Mouse (Mus musculus) myocyte (in vitro differentiated cells): ENCODE results near the gene Serinc5. TPM values are rescaled to one million over a fixed set of nuclear protein-coding genes. Genes with fewer than 3 reads are reported as not detected.

Source experiments
- H3K27me3 ChIP-seq: one replicate; pipeline ENCODE4 v1.6.1; 2011; ENCODE audit not compliant: control insufficient read depth, insufficient read depth, insufficient read length
- H3K36me3 ChIP-seq: one replicate; pipeline ENCODE4 v1.6.1; 2011; ENCODE audit not compliant: control insufficient read depth, insufficient read depth
- H3K4me2 ChIP-seq: one replicate; pipeline ENCODE4 v1.6.1; 2011; ENCODE audit warnings: low read depth, control low read depth
- H3K4me3 ChIP-seq: one replicate; pipeline ENCODE4 v1.5.1; 2011; ENCODE audit warnings: mild to moderate bottlenecking, control low read depth, moderate library complexity
- H3K79me2 ChIP-seq: one replicate; pipeline ENCODE4 v1.6.1; 2011; ENCODE audit not compliant: control insufficient read depth, insufficient read depth
- H3ac ChIP-seq: one replicate; pipeline ENCODE4 v1.6.1; 2011; ENCODE audit not compliant: control insufficient read depth, insufficient read length
- CEBPB ChIP-seq: IDR thresholded peaks from 2 replicates; pipeline ENCODE4 v1.6.1; 2011; ENCODE audit warnings: mild to moderate bottlenecking, moderate library complexity; ENCODE audit not compliant: poor library complexity, insufficient read depth, severe bottlenecking
- E2F4 ChIP-seq: IDR thresholded peaks from one replicate; pipeline ENCODE4 v1.6.1; 2011; ENCODE audit warnings: mild to moderate bottlenecking, control low read depth, moderate library complexity; ENCODE audit not compliant: insufficient read depth
- MAX ChIP-seq: IDR thresholded peaks from one replicate; pipeline ENCODE4 v1.6.1; 2011; ENCODE audit warnings: low read depth, mild to moderate bottlenecking, control low read depth
- MYOD1 ChIP-seq, 3 experiments: IDR thresholded peaks; one replicate each; pipeline ENCODE4 v1.6.1; 2011; ENCODE audit warnings: control low read depth in 2 of 3, low read depth in 2 of 3, mild to moderate bottlenecking in 2 of 3, moderate library complexity in 1 of 3; ENCODE audit not compliant: insufficient read length in 2 of 3, control insufficient read depth in 1 of 3
- MYOG ChIP-seq, 3 experiments: IDR thresholded peaks; one replicate each; pipeline ENCODE4 v1.6.1; 2011; ENCODE audit warnings: control low read depth in 2 of 3, low read depth in 2 of 3, mild to moderate bottlenecking in 2 of 3; ENCODE audit not compliant: insufficient read length in 2 of 3, control insufficient read depth in 1 of 3, insufficient read depth in 1 of 3
- POLR2A ChIP-seq: IDR thresholded peaks from one replicate; pipeline ENCODE4 v1.6.1; 2011; ENCODE audit warnings: low read depth, mild to moderate bottlenecking, control low read depth, moderate library complexity; ENCODE audit not compliant: insufficient read length
- POLR2AphosphoS2 ChIP-seq: IDR thresholded peaks from one replicate; pipeline ENCODE4 v1.6.1; 2011; ENCODE audit warnings: low read depth, control low read depth; ENCODE audit not compliant: insufficient read length
- REST ChIP-seq: IDR thresholded peaks from one replicate; pipeline ENCODE4 v1.6.1; 2011; ENCODE audit warnings: mild to moderate bottlenecking, control low read depth, moderate library complexity; ENCODE audit not compliant: insufficient read depth, insufficient read length
- SRF ChIP-seq: IDR thresholded peaks from one replicate; pipeline ENCODE4 v1.6.1; 2011; ENCODE audit warnings: low read depth; ENCODE audit not compliant: control insufficient read depth, insufficient read length
- TCF12 ChIP-seq: IDR thresholded peaks from one replicate; pipeline ENCODE4 v1.6.1; 2011; ENCODE audit warnings: mild to moderate bottlenecking, control low read depth; ENCODE audit not compliant: poor library complexity, insufficient read depth, severe bottlenecking
- TCF3 ChIP-seq: IDR thresholded peaks from one replicate; pipeline ENCODE4 v1.6.1; 2011; ENCODE audit warnings: low read depth, control low read depth; ENCODE audit not compliant: insufficient read length
- USF1 ChIP-seq: IDR thresholded peaks from one replicate; pipeline ENCODE4 v1.6.1; 2011; ENCODE audit warnings: low read depth, mild to moderate bottlenecking, control low read depth, moderate library complexity
- polyA plus RNA-seq: library from polyadenylated mRNA; unstranded; fragments of >200 nt; fragmentation: generic; extraction: Trizol; gene quantifications from one replicate; pipeline ENCODE4 v1.2.1, GENCODE M21; 2012; ENCODE audit warnings: missing spikeins

Gene Serinc5
- polyA plus RNA-seq, 1 experiment: 5.4 TPM

DNA sequence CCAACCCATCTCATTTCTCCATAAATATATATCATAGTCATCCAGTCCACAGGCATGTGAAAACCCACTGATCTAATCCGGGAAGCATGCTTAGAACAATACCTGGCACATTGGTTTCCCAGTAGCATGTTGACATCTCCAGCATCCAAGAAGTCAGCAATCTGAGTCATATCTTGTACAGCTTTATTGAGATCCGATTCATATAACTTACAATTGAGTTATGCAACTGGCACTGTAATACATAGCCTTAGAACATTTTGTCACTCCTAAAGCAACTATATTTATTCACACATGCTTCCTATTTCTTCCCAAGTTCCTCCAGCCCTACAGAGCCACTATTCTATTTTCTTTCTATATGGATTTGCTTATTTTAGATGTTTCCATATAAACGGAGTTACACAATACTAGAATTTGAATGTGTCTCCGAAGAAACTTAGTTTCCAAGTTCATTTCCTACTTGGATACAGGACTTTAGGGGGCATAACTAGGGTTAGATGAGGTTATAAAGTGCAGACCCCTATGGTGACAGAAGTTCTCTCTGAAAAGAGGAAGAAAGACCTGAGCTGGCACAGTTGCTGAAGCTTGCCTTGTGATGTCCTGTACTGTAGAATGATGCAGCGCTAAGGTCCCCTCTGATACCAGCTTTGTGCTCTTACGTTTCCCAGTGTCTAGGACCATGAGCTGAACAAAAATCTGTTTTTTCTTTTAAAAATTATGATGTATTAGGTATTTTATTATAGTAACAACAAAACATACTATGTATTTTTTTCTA, 57.5 kb downstream of the Serinc5 start:
- H3ac ChIP-seq: no peak overlapping the region
- H3K27me3 ChIP-seq: no peaks in the 10 kb centered on the region
- no peak overlapping the region for H3K4me2 ChIP-seq
- no peaks in the 10 kb centered on the region for H3K79me2 ChIP-seq
- no peak overlapping the region for H3K4me3 ChIP-seq
- TF ChIP-seq POLR2AphosphoS2 (no peak), POLR2A (no peak), MYOD1 (IDR thresholded peaks at IDR 0.05; ENCODE audit: control insufficient read depth in 1 of 3, insufficient read length in 2 of 3, low read depth in 2 of 3) (no peak), TCF3 (no peak), TCF12 (no peak), MAX (no peak), MYOG (IDR thresholded peaks at IDR 0.05; ENCODE audit: control insufficient read depth in 1 of 3, insufficient read depth in 1 of 3, insufficient read length in 2 of 3, low read depth in 2 of 3) (no peak), SRF (no peak), REST (no peak), E2F4 (no peak), USF1 (no peak)
- no peaks in the 10 kb centered on the region for H3K36me3 ChIP-seq

DNA sequence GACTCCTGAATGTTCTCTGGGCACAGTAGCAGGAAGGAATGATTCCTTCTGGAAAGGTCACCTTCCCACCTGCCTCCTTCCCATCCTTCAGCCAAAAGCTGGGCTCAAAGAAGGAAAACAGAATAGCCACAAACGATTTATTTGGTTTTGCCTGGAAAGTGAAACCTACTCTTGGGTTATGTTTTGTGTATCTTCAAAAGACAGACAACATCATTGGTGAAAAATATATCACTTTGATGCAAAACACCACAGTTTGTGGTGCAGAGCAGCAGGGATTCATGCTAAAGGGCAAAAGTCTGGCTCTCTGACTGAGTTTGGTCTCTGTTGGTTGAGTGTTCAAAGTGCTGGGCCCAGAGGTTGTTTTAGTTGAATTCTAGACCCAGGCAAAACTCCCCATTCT, 60.8 kb downstream of the Serinc5 start:
- Histone ChIP-seq H3K79me2 (no peaks in the 10 kb centered on the region), H3K4me3 (no peak overlapping the region), H3K4me2 (no peak overlapping the region), H3K36me3 (no peaks in the 10 kb centered on the region), H3ac (no peak overlapping the region), H3K27me3 (no peaks in the 10 kb centered on the region)
- no peak for TF ChIP-seq POLR2A

DNA sequence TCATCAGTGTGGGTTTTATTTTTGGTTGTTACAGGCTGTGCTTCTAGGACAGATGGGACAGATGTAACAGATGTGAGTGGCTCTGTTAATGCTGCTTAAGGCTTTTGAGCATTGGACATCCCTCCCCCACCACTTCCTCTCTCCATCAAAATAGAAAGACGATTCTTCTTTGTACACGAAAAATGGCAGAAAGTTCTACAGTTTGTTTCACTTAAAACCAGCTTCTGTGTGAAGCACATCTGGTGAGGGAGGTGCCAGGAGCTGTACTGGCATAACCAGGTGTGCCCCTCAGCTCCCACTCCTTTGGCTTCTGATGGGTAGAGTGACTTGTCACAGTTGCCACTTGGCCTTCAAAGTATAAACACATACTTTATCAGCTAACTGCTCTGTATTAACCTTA, 63.8 kb downstream of the Serinc5 start:
- Histone ChIP-seq H3ac (no peak overlapping the region), H3K27me3 (no peaks in the 10 kb centered on the region), H3K4me3 (no peak overlapping the region), H3K36me3 (no peaks in the 10 kb centered on the region), H3K4me2 (no peak overlapping the region), H3K79me2 (no peaks in the 10 kb centered on the region)
- TF ChIP-seq E2F4 (no peak), TCF3 (no peak), MAX (no peak), TCF12 (no peak), POLR2AphosphoS2 (no peak), MYOG (IDR thresholded peaks at IDR 0.05; ENCODE audit: control insufficient read depth in 1 of 3, insufficient read depth in 1 of 3, insufficient read length in 2 of 3, low read depth in 2 of 3) (no peak), REST (no peak), POLR2A (no peak), USF1 (no peak), MYOD1 (IDR thresholded peaks at IDR 0.05; ENCODE audit: control insufficient read depth in 1 of 3, insufficient read length in 2 of 3, low read depth in 2 of 3) (no peak), SRF (no peak), CEBPB (no peak)

DNA sequence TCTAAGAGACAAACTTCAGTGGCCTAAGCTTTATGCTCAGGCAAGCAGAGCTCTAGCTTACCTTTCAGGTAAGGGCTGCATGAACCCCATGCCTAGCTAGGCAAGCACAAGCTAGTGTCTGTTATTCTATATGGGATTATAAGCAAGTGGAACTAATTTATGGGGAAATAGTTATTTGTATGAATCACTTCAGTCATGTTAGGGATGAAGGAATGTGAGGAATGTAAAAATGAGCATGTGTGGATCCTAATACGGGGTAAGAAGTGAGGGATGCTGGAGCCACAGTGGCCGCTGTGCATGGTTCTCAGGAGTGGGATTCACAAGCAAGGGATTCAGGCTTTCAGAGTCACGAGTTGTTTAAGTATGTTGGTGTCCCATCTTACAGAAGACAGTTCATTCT, 64.4 kb downstream of the Serinc5 start:
- no peak overlapping the region for H3K4me3 ChIP-seq
- no peaks in the 10 kb centered on the region for H3K79me2 ChIP-seq
- TF ChIP-seq MAX: no peak
- no peak for TF ChIP-seq TCF12
- TF ChIP-seq REST: no peak
- TF ChIP-seq MYOD1 (IDR thresholded peaks at IDR 0.05; ENCODE audit: control insufficient read depth in 1 of 3, insufficient read length in 2 of 3, low read depth in 2 of 3): no peak
- no peak for TF ChIP-seq CEBPB
- no peak for TF ChIP-seq POLR2A
- TF ChIP-seq USF1: no peak
- TF ChIP-seq TCF3: no peak
- TF ChIP-seq MYOG (IDR thresholded peaks at IDR 0.05; ENCODE audit: control insufficient read depth in 1 of 3, insufficient read depth in 1 of 3, insufficient read length in 2 of 3, low read depth in 2 of 3): no peak
- no peak for TF ChIP-seq E2F4
- no peak for TF ChIP-seq SRF

DNA sequence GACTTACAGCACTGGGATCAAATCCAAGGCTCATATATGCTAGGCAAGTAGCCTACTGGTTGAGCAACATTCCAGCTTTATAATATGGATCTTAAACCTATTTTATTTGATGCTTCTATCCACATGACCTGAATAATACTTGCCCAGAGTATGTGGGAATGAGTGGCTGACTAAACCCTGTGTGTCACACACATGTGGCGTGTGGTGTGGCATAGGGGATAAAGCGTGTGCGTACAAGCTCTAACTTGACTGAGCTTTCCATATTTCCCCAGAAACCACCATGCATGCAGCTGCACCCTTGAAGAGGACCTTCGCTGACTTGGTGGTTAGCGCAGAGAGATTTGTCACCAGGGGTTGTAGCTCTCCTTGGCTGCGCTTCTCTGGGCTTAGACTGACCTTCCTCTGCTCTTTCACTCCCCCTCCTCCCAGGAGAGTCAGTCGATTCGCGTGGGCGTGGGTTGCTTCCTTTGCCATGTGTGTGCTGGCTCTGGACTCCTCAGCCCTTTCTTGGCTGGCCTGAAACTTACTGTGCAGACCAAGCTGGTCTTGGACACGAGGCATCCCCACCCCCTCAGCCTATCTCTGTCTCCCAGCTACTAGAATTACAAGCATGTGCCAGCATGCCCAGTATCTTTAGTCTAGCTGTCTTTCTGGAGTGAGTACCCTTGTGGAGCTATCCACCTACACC, 65.2 kb downstream of the Serinc5 start:
- H3K4me3 ChIP-seq: no peak overlapping the region
- H3K79me2 ChIP-seq: no peaks in the 10 kb centered on the region
- no peak for TF ChIP-seq CEBPB
- TF ChIP-seq SRF: no peak
- TF ChIP-seq USF1: no peak
- H3K27me3 ChIP-seq: no peaks in the 10 kb centered on the region
- H3K4me2 ChIP-seq: peak overlapping the region; percentile 32
- H3K36me3 ChIP-seq: no peaks in the 10 kb centered on the region
- no peak overlapping the region for H3ac ChIP-seq

More for the DNA sequence above, 64.4 kb downstream of the Serinc5 start:
- no peaks in the 10 kb centered on the region for H3K36me3 ChIP-seq
- H3K27me3 ChIP-seq: no peaks in the 10 kb centered on the region
- no peak overlapping the region for H3ac ChIP-seq
- H3K4me2 ChIP-seq: no peak overlapping the region
